In the genomic region with DNA sequence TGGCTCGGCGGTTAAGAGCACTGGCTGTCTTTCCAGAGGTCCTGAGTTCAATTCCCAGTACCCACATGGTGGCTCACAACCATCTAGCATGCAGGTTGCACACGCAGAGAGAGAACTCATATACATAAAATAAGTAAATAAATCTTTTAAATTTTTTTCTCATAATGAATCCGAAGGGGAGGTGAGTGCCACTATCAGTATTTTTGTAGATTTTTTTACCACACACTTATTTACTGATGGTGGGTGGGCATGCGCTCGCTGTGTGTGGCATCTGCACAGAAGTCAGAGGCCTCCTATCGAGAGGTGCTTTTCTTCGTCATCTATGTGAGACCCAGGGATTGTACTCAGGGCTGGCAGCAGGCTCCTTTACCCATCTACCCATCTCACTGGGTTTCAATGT, we compare ENCODE assay signal across 25 mouse cellular contexts. TPM values are rescaled to one million over a fixed set of nuclear protein-coding genes. Genes with fewer than 3 reads are reported as not detected.
"Had no signal": no experiment of that assay in that cellular context is flagged by ENCODE, and none has a peak within 500 bp of the region (broad histone marks: within the 10 kb centered on the region; RNA-seq: fewer than 3 reads in every experiment).

No protein-coding gene starts in this region.

- ATAC-seq: hindbrain, postnatal 0 days; intestine, embryonic 16.5 days had no signal

- H3K9ac ChIP-seq: heart, embryonic 13.5 days; heart, embryonic 15.5 days; hindbrain, embryonic 13.5 days; hindbrain, embryonic 15.5 days; limb, embryonic 13.5 days; limb, embryonic 15.5 days; liver, embryonic 13.5 days; liver, embryonic 15.5 days had no signal

- H3K4me2 ChIP-seq: heart, embryonic 13.5 days; heart, embryonic 15.5 days; hindbrain, embryonic 13.5 days; hindbrain, embryonic 15.5 days; limb, embryonic 13.5 days; limb, embryonic 15.5 days; liver, embryonic 13.5 days; liver, embryonic 15.5 days had no signal

- H3K27ac ChIP-seq: heart, embryonic 10.5 days; heart, embryonic 13.5 days; heart, embryonic 15.5 days; hindbrain, embryonic 13.5 days; hindbrain, embryonic 15.5 days; hindbrain, postnatal 0 days; limb, embryonic 13.5 days; limb, embryonic 15.5 days; liver, embryonic 13.5 days; liver, embryonic 15.5 days had no signal

- DNase-seq: gastrocnemius, postnatal 14 days; gastrocnemius, postnatal 36 days; heart, adult 18-20 months; heart, postnatal 14 days; heart, postnatal 36 days; kidney, adult 11 months; kidney, adult 2 months; kidney, postnatal 14 days; layer of hippocampus, adult 9-11 months; layer of hippocampus, postnatal 36 days; left cerebral cortex, postnatal 4 days; liver, embryonic 13.5 days had no signal

- H3K27me3 ChIP-seq: heart, embryonic 15.5 days; hindbrain, embryonic 15.5 days; limb, embryonic 15.5 days; liver, embryonic 13.5 days had no signal

- H3K36me3 ChIP-seq: heart, embryonic 15.5 days; hindbrain, embryonic 13.5 days; hindbrain, embryonic 15.5 days; liver, embryonic 13.5 days; liver, embryonic 15.5 days had no signal

- H3K9me3 ChIP-seq: heart, embryonic 10.5 days; heart, embryonic 13.5 days; heart, embryonic 15.5 days; hindbrain, embryonic 13.5 days; hindbrain, embryonic 15.5 days; limb, embryonic 13.5 days; limb, embryonic 15.5 days; liver, embryonic 13.5 days; liver, embryonic 15.5 days had no signal

- H3K4me3 ChIP-seq: heart, embryonic 10.5 days; heart, embryonic 13.5 days; heart, embryonic 15.5 days; hindbrain, embryonic 13.5 days; hindbrain, embryonic 15.5 days; limb, embryonic 13.5 days; limb, embryonic 15.5 days; liver, embryonic 13.5 days; liver, embryonic 15.5 days had no signal

RNA-seq across cellular contexts. Expression of a gene that starts 21.3 kb away (rescaled TPM):
- polyA plus RNA-seq: heart, postnatal 0 days; hindbrain, embryonic 13.5 days; hindbrain, embryonic 15.5 days; hindbrain, postnatal 0 days; limb, embryonic 11.5 days; limb, embryonic 13.5 days; limb, embryonic 15.5 days; liver, adult 2 months; liver, embryonic 13.5 days; liver, embryonic 15.5 days had no signal
